Mouse (Mus musculus) central nervous system, embryonic 14 days (tissue): ENCODE data around the gene Erbb4. TPM values are rescaled to one million over a fixed set of nuclear protein-coding genes. Genes with fewer than 3 reads are reported as not detected.

Source experiments
- polyA plus RNA-seq: library from polyadenylated mRNA; depleted of rRNA; stranded (reverse); fragments of >200 nt; gene quantifications from 2 replicates; pipeline ENCODE4 v1.2.3, GENCODE M21; 2012; rRNA removed

Gene Erbb4
- 6.2 and 7.1 TPM in 2 replicates for polyA plus RNA-seq

DNA sequence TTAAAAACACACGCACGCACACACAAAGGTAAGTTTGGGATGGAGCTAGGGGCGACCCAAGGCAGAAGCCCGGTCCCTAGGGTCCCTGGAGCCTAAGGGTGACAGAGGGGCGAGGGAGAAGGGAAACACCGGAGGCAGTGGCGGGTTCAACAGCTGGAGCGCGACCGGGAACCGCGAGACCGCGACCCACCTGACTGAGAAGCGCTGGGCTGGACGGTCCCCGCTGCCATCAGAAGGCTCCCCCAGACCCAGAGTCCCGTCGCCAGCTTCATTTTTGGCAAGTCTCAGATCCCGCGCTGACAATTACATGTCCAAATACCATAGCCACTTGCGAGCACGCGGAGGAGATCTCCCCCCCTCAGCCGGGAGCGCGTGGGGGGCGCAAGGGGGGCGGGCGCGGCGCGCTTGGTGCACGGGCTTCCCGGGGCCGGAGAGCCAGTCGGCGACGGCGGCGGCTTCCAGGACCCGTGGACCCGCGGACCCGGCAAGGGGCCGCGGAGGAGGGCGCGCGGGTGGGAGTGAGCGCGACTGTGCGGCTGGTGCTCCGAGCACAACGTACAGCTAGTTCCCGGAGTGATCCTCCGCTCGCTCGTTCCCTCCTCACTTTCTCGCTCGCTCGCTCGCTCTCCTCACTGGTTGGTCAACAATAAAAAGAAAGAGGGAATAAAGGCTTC lies at the start of gene Erbb4:
TSS of gene Erbb4 (minus strand) at position 575 of the 674 bp plus-strand sequence.

